Mouse (Mus musculus): ENCODE data around the gene Usp7.
A peak's percentile ranks its signal among the peaks of the same experiment; 100 is the strongest.
"Not testable (repeated sequence)": the region's sequence is repeated elsewhere in the genome, so short reads cannot be mapped to it uniquely, and the experiment has no call there.

The Usp7 gene

GRCm38 (mm10) chr16:8752334-8752733, 39.8 kb downstream of the Usp7 start:
- DNase-seq (ENCODE audit: low spot score in 2 of 2): no peak

GRCm38 (mm10) chr16:8751555-8752235, 40.4 kb downstream of the Usp7 start:
- no peak for DNase-seq (ENCODE audit: low spot score in 2 of 2)

GRCm38 (mm10) chr16:8748904-8749303, 43.2 kb downstream of the Usp7 start:
- no peak for DNase-seq (ENCODE audit: low spot score in 2 of 2)

GRCm38 (mm10) chr16:8748175-8748846, 43.8 kb downstream of the Usp7 start:
- no peak for DNase-seq (ENCODE audit: low spot score in 2 of 2)

GRCm38 (mm10) chr16:8747772-8748171, 44.3 kb downstream of the Usp7 start:
- DNase-seq (ENCODE audit: low spot score in 2 of 2): no peak

- DNase-seq (ENCODE audit: low spot score in 2 of 2): no peak
Measured at GRCm38 (mm10) chr16:8746509-8746908, 45.6 kb downstream of the Usp7 start.

- no peak for DNase-seq (ENCODE audit: low spot score in 2 of 2)
Measured at GRCm38 (mm10) chr16:8745751-8746150, 46.4 kb downstream of the Usp7 start.

GRCm38 (mm10) chr16:8743989-8744388, 48.1 kb downstream of the Usp7 start:
- no peak for DNase-seq (ENCODE audit: low spot score in 2 of 2)

GRCm38 (mm10) chr16:8741697-8742096, 50.4 kb downstream of the Usp7 start:
- DNase-seq (ENCODE audit: low spot score in 2 of 2): no peak

- DNase-seq (ENCODE audit: low spot score in 2 of 2): no peak
Measured at GRCm38 (mm10) chr16:8741110-8741509, 51.0 kb downstream of the Usp7 start.

- DNase-seq (ENCODE audit: low spot score in 2 of 2): peak; percentile 94 to 95
Measured at GRCm38 (mm10) chr16:8738542-8739514, 53.3 kb downstream of the Usp7 start.

GRCm38 (mm10) chr16:8737666-8738541, 54.2 kb downstream of the Usp7 start:
- DNase-seq (ENCODE audit: low spot score in 2 of 2): peak; percentile 46 to 52

GRCm38 (mm10) chr16:8737341-8737665, 54.8 kb downstream of the Usp7 start:
- no peak for DNase-seq (ENCODE audit: low spot score in 2 of 2)

GRCm38 (mm10) chr16:8736757-8737156, 55.4 kb downstream of the Usp7 start:
- DNase-seq (ENCODE audit: low spot score in 2 of 2): no peak

- no peak for DNase-seq (ENCODE audit: low spot score in 2 of 2)
Measured at GRCm38 (mm10) chr16:8736032-8736431, 56.1 kb downstream of the Usp7 start.

GRCm38 (mm10) chr16:8734693-8735092, 57.4 kb downstream of the Usp7 start:
- DNase-seq (ENCODE audit: low spot score in 2 of 2): no peak

- DNase-seq (ENCODE audit: low spot score in 2 of 2): no peak
Measured at GRCm38 (mm10) chr16:8733624-8734023, 58.5 kb downstream of the Usp7 start.

- DNase-seq (ENCODE audit: low spot score in 2 of 2): not testable (repeated sequence)
Measured at GRCm38 (mm10) chr16:8732450-8732849, 59.7 kb downstream of the Usp7 start.

GRCm38 (mm10) chr16:8731630-8732029, 60.5 kb downstream of the Usp7 start:
- no peak for DNase-seq (ENCODE audit: low spot score in 2 of 2)

GRCm38 (mm10) chr16:8728111-8728748, 63.9 kb downstream of the Usp7 start:
- no peak for DNase-seq (ENCODE audit: low spot score in 2 of 2)

- no peak for DNase-seq (ENCODE audit: low spot score in 2 of 2)
Measured at GRCm38 (mm10) chr16:8725807-8726206, 66.3 kb downstream of the Usp7 start.
